1 mouse cellular context compared by ENCODE assay signal in the genomic region with DNA sequence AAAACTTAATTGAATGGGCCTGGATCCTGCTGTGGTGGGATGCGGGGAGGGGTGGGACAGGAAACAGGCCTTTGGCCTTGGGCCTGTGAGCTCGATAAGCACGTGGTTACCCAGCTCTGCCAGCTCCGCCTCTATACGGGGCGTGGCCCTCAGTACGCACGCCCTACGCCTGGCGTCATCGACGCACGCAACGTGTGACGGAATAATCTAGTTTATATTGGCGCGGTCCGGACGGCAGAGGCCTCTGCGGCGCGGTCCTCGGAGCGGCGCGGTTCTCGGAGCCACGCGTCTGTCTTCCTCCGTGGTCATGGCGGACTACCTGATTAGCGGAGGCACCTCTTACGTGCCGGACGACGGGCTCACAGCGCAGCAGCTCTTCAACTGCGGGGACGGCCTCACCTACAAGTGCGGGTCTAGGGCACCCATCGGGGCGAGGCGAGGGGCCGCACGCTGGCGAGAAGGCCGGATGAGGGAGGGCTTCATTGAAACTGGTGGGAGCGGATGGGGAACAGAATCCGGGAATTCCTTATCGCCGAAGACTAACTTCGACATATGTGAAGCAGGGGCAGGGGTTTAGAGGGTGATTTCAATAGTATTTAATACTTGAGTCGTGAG.
A peak's percentile ranks its signal among the peaks of the same experiment; 100 is the strongest.
TF ChIP-seq lines count a peak whose summit lies in the region.

A gene (plus strand): TSS at position 60 of the 615 bp plus-strand sequence.

TF ChIP-seq in MEL, 35 proteins besides CTCF, POLR2A, EP300 and RAD21 (continued from another document):
- peak; percentile 44; the same call in 1 of the 2 replicates for TF ChIP-seq GATA1 (IDR thresholded peaks at IDR 0.05; ENCODE audit: low read depth, low read length)
- TF ChIP-seq MEF2A (IDR thresholded peaks at IDR 0.05; ENCODE audit: extremely low read depth, insufficient replicate concordance, low read depth, low read length, poor library complexity, severe bottlenecking), result no peak
- TF ChIP-seq SMC3 (IDR thresholded peaks at IDR 0.05; ENCODE audit: low read depth, low read length), result 0 out of 2 replicates have a peak, but pooled peaks have one; percentile 4
- no peak for TF ChIP-seq MAFK (IDR thresholded peaks at IDR 0.05; ENCODE audit: borderline replicate concordance, low read depth, low read length)
- peak in 1 of 2 experiments; percentile 14; a peak in 1 of 4 replicates for TF ChIP-seq USF2 (IDR thresholded peaks at IDR 0.05; ENCODE audit: borderline replicate concordance in 1 of 2, insufficient read depth in 1 of 2, low read depth in 1 of 2, low read length in 2 of 2)
- TF ChIP-seq ETS1 (IDR thresholded peaks at IDR 0.05; ENCODE audit: low read depth, low read length), result peak; percentile 73
- TF ChIP-seq MXI1 (IDR thresholded peaks at IDR 0.05; ENCODE audit: low read depth, low read length), result peak; percentile 98
- TF ChIP-seq MYC (IDR thresholded peaks at IDR 0.05; ENCODE audit: low read depth, low read length), result peak; percentile 99
- TF ChIP-seq E2F4 (IDR thresholded peaks at IDR 0.05; ENCODE audit: borderline replicate concordance, low read depth, low read length), result no peak
- peak; percentile 81 for TF ChIP-seq TBP (IDR thresholded peaks at IDR 0.05; ENCODE audit: low read depth, low read length)
- no peak for TF ChIP-seq ZC3H11A (IDR thresholded peaks at IDR 0.05; ENCODE audit: low read depth, low read length)
TF ChIP-seq in MEL: peak in this region for 22.
